Mouse (Mus musculus) liver, embryonic 14.5 days (tissue): ENCODE measurements at regions not wholly inside any gene's neighbourhood (a gene's known extent, or its start where the extent isn't known, plus 50 kb on each side); places are given as distances from the start of the nearest gene placed in this dataset.
A peak's percentile ranks its signal among the peaks of the same experiment; 100 is the strongest.

Source experiments
- ATAC-seq: fragments of 200-750 bp; cut with Nextera tagmentation; 2 replicates; pipeline ENCODE4 v1.8.0; 2017; ENCODE audit warnings: moderate number of reproducible peaks, mild to moderate bottlenecking, moderate library complexity; ENCODE audit not compliant: insufficient read depth
- DNase-seq, 3 experiments: peaks; one replicate each; pipeline ENCODE4 v3.0.0-alpha.2; 2012 to 2013; ENCODE audit warnings: low read depth in 3 of 3, low spot score in 3 of 3
- H3K27ac ChIP-seq: fragments of 300-500 bp; sonication (generic); 2 replicates; pipeline ENCODE4 v1.5.1; 2014; ENCODE audit warnings: moderate library complexity, mild to moderate bottlenecking, control low read depth, inconsistent platforms
- H3K27me3 ChIP-seq: fragments of 300-500 bp; sonication (generic); 2 replicates; pipeline ENCODE4 v1.6.1; 2014; ENCODE audit warnings: mild to moderate bottlenecking, low read length, moderate library complexity; ENCODE audit not compliant: control insufficient read depth, insufficient read depth
- H3K36me3 ChIP-seq: fragments of 300-500 bp; sonication (generic); replicated peaks from 2 replicates; pipeline ENCODE4 v1.6.1; 2014; ENCODE audit warnings: low read depth; ENCODE audit not compliant: control insufficient read depth, insufficient read depth
- H3K4me1 ChIP-seq, 2 experiments: fragments of 200-500 bp in 1 of 2; fragments of 300-500 bp in 1 of 2; sonication (generic) in 1 of 2; replicated peaks; 2 replicates each; pipeline ENCODE4 v1.6.1; 2012 to 2014; ENCODE audit warnings: antibody characterized with exemption in 1 of 2, inconsistent platforms in 1 of 2, low read length in 1 of 2; ENCODE audit not compliant: control insufficient read depth in 2 of 2, insufficient read depth in 2 of 2
- H3K4me2 ChIP-seq: fragments of 300-500 bp; sonication (generic); 2 replicates; pipeline ENCODE4 v1.6.1; 2014; ENCODE audit warnings: low read depth, mild to moderate bottlenecking, control low read depth, moderate library complexity
- H3K4me3 ChIP-seq, 2 experiments: fragments of 200-500 bp in 1 of 2; fragments of 300-500 bp in 1 of 2; sonication (generic) in 1 of 2; 2 replicates each; pipeline ENCODE4 v1.5.1; 2012 to 2014; ENCODE audit warnings: low read depth in 2 of 2, low read length in 2 of 2, mild to moderate bottlenecking in 2 of 2, control low read depth in 1 of 2, inconsistent platforms in 1 of 2, moderate library complexity in 1 of 2; ENCODE audit not compliant: insufficient read depth in 1 of 2
- H3K9ac ChIP-seq: fragments of 300-500 bp; sonication (generic); replicated peaks from 2 replicates; pipeline ENCODE4 v1.6.1; 2014; ENCODE audit warnings: mild to moderate bottlenecking, control low read depth, moderate library complexity
- H3K9me3 ChIP-seq: fragments of 300-500 bp; sonication (generic); 2 replicates; pipeline ENCODE4 v1.6.1; 2016; ENCODE audit warnings: low read length, mixed read lengths; ENCODE audit not compliant: control insufficient read depth
- CTCF ChIP-seq: IDR thresholded peaks from 2 replicates; pipeline ENCODE4 v1.5.1; 2016; ENCODE audit warnings: antibody characterized with exemption, low read depth, control low read depth
- EP300 ChIP-seq: IDR thresholded peaks from 2 replicates; pipeline ENCODE4 v1.6.1; 2016; ENCODE audit warnings: antibody characterized with exemption, low read depth
- WGBS: fragments of 180-500 bp; shearing (Covaris S2); extraction: QIAGEN DNeasy Blood & Tissue Kit; methylation state at CpG from one replicate; pipeline ENCODE4 v1.1.7; 2014; ENCODE audit not compliant: insufficient replicate concordance; 5-methylcytosine and 5-hydroxymethylcytosine counted together

DNA sequence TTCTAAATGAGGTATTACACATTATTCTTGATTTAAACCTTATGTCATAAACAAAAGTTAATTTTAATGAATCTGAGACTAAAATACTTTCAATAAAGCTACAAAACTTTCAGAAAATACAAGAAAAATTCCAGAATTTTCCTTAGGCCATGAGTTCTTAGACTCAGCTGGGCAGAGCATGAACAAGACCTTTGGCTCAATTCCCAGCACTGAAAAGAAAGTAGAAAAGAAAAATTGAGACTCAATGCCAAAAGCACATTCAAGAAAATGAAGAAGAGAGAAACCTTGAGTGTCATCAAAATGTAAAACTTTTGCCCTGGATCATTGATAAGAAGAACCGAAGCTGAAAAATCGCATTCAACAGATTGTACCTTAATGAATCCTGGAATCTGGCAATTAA lies 137.8 kb upstream of the Gm9747 start:
- WGBS: 77% methylated on average over 2 of the region's 2 CpGs
- H3K36me3 ChIP-seq: no peaks in the 10 kb centered on the region
- H3K4me2 ChIP-seq: no peak overlapping the region
- no peaks in the 10 kb centered on the region for H3K9me3 ChIP-seq
- no peaks in the 10 kb centered on the region for H3K4me1 ChIP-seq
- no peak for ATAC-seq
- no peak overlapping the region for H3K4me3 ChIP-seq
- H3K9ac ChIP-seq: no peak overlapping the region
- no peak for TF ChIP-seq CTCF
- TF ChIP-seq EP300: no peak
- no peak for DNase-seq
- H3K27me3 ChIP-seq: no peaks in the 10 kb centered on the region
- no peak overlapping the region for H3K27ac ChIP-seq

DNA sequence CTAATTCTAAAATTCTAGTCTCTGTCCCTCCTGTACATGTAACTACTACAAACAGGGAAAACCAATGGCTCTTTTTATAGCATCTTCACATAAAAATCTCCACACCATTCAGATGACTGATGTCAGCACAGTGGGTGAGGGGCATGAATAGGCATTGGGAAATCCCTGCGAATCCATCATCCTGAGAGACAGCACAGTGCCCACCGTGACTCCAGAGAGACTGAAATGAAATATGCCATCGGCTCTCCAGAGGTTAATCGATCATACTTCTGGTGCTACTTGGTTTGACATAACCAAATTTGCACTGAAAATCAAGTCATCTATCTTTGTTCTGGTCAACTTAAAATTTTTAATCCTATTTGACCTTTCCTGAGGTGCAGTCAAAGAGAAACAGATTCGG lies 126.2 kb upstream of the Gm9747 start:
- no peak overlapping the region for H3K4me3 ChIP-seq
- H3K27ac ChIP-seq: no peak overlapping the region
- H3K27me3 ChIP-seq: no peaks in the 10 kb centered on the region
- no peaks in the 10 kb centered on the region for H3K9me3 ChIP-seq
- H3K9ac ChIP-seq: no peak overlapping the region
- 63% methylated on average over 5 of the region's 5 CpGs for WGBS
- H3K4me2 ChIP-seq: no peak overlapping the region
- H3K36me3 ChIP-seq: no peaks in the 10 kb centered on the region
- no peak for DNase-seq
- no peak for ATAC-seq
- TF ChIP-seq CTCF (no peak), EP300 (no peak)
- no peaks in the 10 kb centered on the region for H3K4me1 ChIP-seq

- Histone ChIP-seq H3K9ac (no peak overlapping the region), H3K27me3 (no peaks in the 10 kb centered on the region), H3K4me2 (no peak overlapping the region), H3K9me3 (no peaks in the 10 kb centered on the region), H3K27ac (no peak overlapping the region), H3K4me1 (no peaks in the 10 kb centered on the region), H3K36me3 (no peaks in the 10 kb centered on the region), H3K4me3 (no peak overlapping the region)
- DNase-seq (no peak), ATAC-seq (no peak)
- no peak for TF ChIP-seq CTCF
- no peak for TF ChIP-seq EP300
- WGBS: 81% methylated on average over 1 of the region's 1 CpGs
These were observed 122.8 kb upstream of the Gm9747 start for GRCm38 (mm10) chr1:82110071-82110635.

DNA sequence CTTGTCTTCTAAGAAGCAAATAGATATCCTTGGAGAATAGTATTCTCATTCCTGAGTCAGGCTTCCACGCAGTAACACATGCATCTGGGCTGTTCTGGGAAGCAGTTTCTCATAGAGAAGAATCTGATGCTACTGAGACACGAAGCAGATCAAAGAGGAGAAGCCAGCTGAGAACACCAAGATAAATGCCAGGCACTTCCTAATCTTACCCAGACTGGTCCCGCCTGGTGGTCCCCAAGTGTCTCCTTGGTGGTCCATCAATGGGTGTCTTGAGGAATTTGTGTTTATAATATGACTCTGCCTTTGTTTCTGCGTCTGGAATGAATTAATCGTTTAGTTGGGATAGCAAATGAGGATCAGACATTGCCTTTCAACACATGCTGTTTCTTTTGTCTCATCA lies 120.5 kb upstream of the Gm9747 start:
- TF ChIP-seq EP300 (no peak), CTCF (no peak)
- no peak overlapping the region for H3K27ac ChIP-seq

DNA sequence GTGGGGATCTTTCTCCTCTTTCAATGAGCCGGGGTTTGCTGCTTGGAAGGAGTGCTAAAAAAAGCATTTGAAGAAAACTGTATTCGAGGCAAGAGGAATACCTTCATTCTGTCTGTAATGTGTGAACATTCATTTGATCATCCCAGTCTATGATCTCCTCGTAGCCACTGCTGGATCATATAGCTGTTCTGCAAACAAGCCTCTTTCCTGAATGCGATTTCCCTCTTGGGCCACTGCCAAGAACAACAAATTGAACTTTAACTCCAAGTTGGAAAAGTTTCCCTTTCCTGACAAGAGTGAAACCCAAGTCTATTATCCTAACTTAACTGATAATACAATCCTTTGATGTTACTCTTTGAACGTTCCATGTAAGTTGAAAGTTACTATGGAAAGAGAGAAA lies 108.4 kb upstream of the Gm9747 start:
- 40% methylated on average over 5 of the region's 5 CpGs for WGBS
- H3K4me1 ChIP-seq: peaks cover 0 to 2% of the 10 kb centered on the region in 2 experiments; a peak in 1 of 4 replicates
- ATAC-seq: no peak
- no peaks in the 10 kb centered on the region for H3K36me3 ChIP-seq
- H3K4me3 ChIP-seq: no peak overlapping the region
- H3K4me2 ChIP-seq: no peak overlapping the region
- H3K27ac ChIP-seq: no peak overlapping the region
- H3K27me3 ChIP-seq: no peaks in the 10 kb centered on the region
- DNase-seq: peak; percentile 4 to 9 (median 7)
- no peaks in the 10 kb centered on the region for H3K9me3 ChIP-seq
- no peak overlapping the region for H3K9ac ChIP-seq
- TF ChIP-seq EP300 (no peak), CTCF (no peak)

More for the DNA sequence above, 120.5 kb upstream of the Gm9747 start:
- WGBS: 28% methylated on average over 5 of the region's 5 CpGs
- H3K4me2 ChIP-seq: no peak overlapping the region
- no peak overlapping the region for H3K9ac ChIP-seq
- no peaks in the 10 kb centered on the region for H3K9me3 ChIP-seq
- DNase-seq: no peak
- no peaks in the 10 kb centered on the region for H3K36me3 ChIP-seq
- ATAC-seq: no peak
- H3K4me3 ChIP-seq: no peak overlapping the region
- H3K27me3 ChIP-seq: no peaks in the 10 kb centered on the region
- H3K4me1 ChIP-seq: no peaks in the 10 kb centered on the region
